Mouse (Mus musculus) cerebellum, adult 2 months (tissue): ENCODE data around the gene Camk1.

Source experiments
- CTCF ChIP-seq: fragments of 200-500 bp; IDR thresholded peaks from 2 replicates; pipeline ENCODE4 v1.5.1; 2011; ENCODE audit warnings: low read depth, mild to moderate bottlenecking, control low read depth, low read length, moderate library complexity, borderline replicate concordance; ENCODE audit not compliant: insufficient read depth
- POLR2A ChIP-seq: fragments of 200-500 bp; IDR thresholded peaks from 2 replicates; pipeline ENCODE4 v1.6.1; 2011; ENCODE audit warnings: low read length, control low read depth, borderline replicate concordance; ENCODE audit not compliant: insufficient read depth

DNA sequence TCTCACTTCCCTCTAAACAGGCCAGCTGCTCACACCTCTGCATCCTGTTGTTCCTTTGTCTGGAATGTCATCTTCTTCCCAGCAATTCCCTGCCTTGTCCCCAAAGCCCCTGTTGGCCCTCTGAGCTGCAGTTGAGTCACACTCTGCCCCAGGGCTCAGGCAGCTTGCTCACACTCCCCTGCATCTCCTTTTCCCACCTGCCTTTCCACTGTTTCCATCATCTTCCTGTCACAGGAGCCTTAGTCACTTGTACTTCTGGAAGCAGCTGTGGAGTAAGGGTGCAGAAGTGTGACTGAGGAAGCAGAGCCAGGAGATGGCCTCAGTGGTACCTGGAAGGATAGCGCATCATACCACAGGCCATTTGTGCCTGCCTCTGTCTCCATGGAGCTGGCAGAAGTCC lies 18.5 kb upstream of the Camk1 start:
- TF ChIP-seq CTCF (no peak), POLR2A (no peak)
